Mouse (Mus musculus): ENCODE measurements around the gene Gm13289. TPM values are rescaled to one million over a fixed set of nuclear protein-coding genes. Genes with fewer than 3 reads are reported as not detected.
A peak's percentile ranks its signal among the peaks of the same experiment; 100 is the strongest.
"Not testable (repeated sequence)": the region's sequence is repeated elsewhere in the genome, so short reads cannot be mapped to it uniquely, and the experiment has no call there.

Gene Gm13289
- polyA plus RNA-seq, 1 experiment from 2014 or later = not detected

GRCm38 (mm10) chr4:88758751-88759150, 18.0 kb upstream of the Gm13289 start:
- not testable (repeated sequence) for H3K4me3 ChIP-seq; ATAC-seq (ENCODE audit: insufficient number of reproducible peaks, insufficient read depth, low FRiP score, low TSS enrichment, low read depth); H3K4me1 ChIP-seq; H3K9me3 ChIP-seq; H3K9ac ChIP-seq; H3K4me2 ChIP-seq; H3K27me3 ChIP-seq; H3K27ac ChIP-seq; H3K36me3 ChIP-seq
- 82% methylated on average over 9 of the region's 9 CpGs for WGBS

GRCm38 (mm10) chr4:88759610-88760268, 17.0 kb upstream of the Gm13289 start, which contains the start of gene Gm13283:
Gm13283 (plus strand) TSS chr4:88760119.
- Histone ChIP-seq H3K4me3 (peak within 1 kb of the TSS; percentile 45), H3K9ac (peak within 1 kb of the TSS; percentile 61; the same call in 1 of the 2 replicates), H3K27ac (peak within 1 kb of the TSS; percentile 68), H3K4me2 (peak within 1 kb of the TSS; percentile 60)
- H3K27me3 ChIP-seq; H3K4me1 ChIP-seq; H3K36me3 ChIP-seq; H3K9me3 ChIP-seq; ATAC-seq (ENCODE audit: insufficient number of reproducible peaks, insufficient read depth, low FRiP score, low TSS enrichment, low read depth): not testable (repeated sequence)
- 20% methylated on average over 9 of the region's 14 CpGs for WGBS

GRCm38 (mm10) chr4:88760431-88760830, 16.3 kb upstream of the Gm13289 start:
- Histone ChIP-seq H3K4me2 (peak overlapping the region; percentile 60), H3K9ac (peak overlapping the region; percentile 61; the same call in 1 of the 2 replicates), H3K4me3 (peak overlapping the region; percentile 45), H3K27ac (peak overlapping the region; percentile 68)
- not testable (repeated sequence) for H3K4me1 ChIP-seq; H3K36me3 ChIP-seq; ATAC-seq (ENCODE audit: insufficient number of reproducible peaks, insufficient read depth, low FRiP score, low TSS enrichment, low read depth); H3K27me3 ChIP-seq; H3K9me3 ChIP-seq
- under 1% methylated on average over 26 of the region's 28 CpGs for WGBS

- H3K4me1 ChIP-seq; H3K4me3 ChIP-seq; H3K9ac ChIP-seq; H3K9me3 ChIP-seq; H3K27me3 ChIP-seq; ATAC-seq (ENCODE audit: insufficient number of reproducible peaks, insufficient read depth, low FRiP score, low TSS enrichment, low read depth); H3K27ac ChIP-seq; H3K4me2 ChIP-seq; H3K36me3 ChIP-seq: not testable (repeated sequence)
- 76% methylated on average over 6 of the region's 8 CpGs for WGBS
Measured at GRCm38 (mm10) chr4:88761776-88762175, 14.9 kb upstream of the Gm13289 start.

- not testable (repeated sequence) for H3K27ac ChIP-seq; ATAC-seq (ENCODE audit: insufficient number of reproducible peaks, insufficient read depth, low FRiP score, low TSS enrichment, low read depth); H3K27me3 ChIP-seq
Measured at GRCm38 (mm10) chr4:88762341-88762740, 14.4 kb upstream of the Gm13289 start.

GRCm38 (mm10) chr4:88763384-88764018, 13.2 kb upstream of the Gm13289 start:
- H3K36me3 ChIP-seq; ATAC-seq (ENCODE audit: insufficient number of reproducible peaks, insufficient read depth, low FRiP score, low TSS enrichment, low read depth); H3K4me1 ChIP-seq; H3K27me3 ChIP-seq; H3K9me3 ChIP-seq: not testable (repeated sequence)
- peak overlapping the region; percentile 64; the same call in 1 of the 2 replicates for H3K27ac ChIP-seq
- H3K4me3 ChIP-seq = peak overlapping the region; percentile 45
- WGBS = 5% methylated on average over 29 of the region's 42 CpGs
- peak overlapping the region; percentile 67 for H3K9ac ChIP-seq
- peak overlapping the region; percentile 57 for H3K4me2 ChIP-seq

More at GRCm38 (mm10) chr4:88762341-88762740, 14.4 kb upstream of the Gm13289 start:
- 48% methylated on average over 9 of the region's 9 CpGs for WGBS
- H3K4me3 ChIP-seq, H3K9me3 ChIP-seq, H3K4me1 ChIP-seq, H3K36me3 ChIP-seq, H3K9ac ChIP-seq: not testable (repeated sequence)
- peak overlapping the region; percentile 51; the same call in 1 of the 2 replicates for H3K4me2 ChIP-seq

- not testable (repeated sequence) for H3K36me3 ChIP-seq; H3K4me2 ChIP-seq; H3K9me3 ChIP-seq; H3K27me3 ChIP-seq; ATAC-seq (ENCODE audit: insufficient number of reproducible peaks, insufficient read depth, low FRiP score, low TSS enrichment, low read depth); H3K4me1 ChIP-seq; H3K4me3 ChIP-seq; H3K9ac ChIP-seq; H3K27ac ChIP-seq
- no CpG with 5 or more reads among the region's 32 CpGs for WGBS
Measured at GRCm38 (mm10) chr4:88773534-88773933, 3.2 kb upstream of the Gm13289 start, which contains the start of gene Gm13290. Gm13290 (plus strand) TSS chr4:88773834.

GRCm38 (mm10) chr4:88779550-88779949, 2.8 kb downstream of the Gm13289 start, which contains the start of gene Gm13272:
Gm13272 (plus strand) TSS chr4:88779850.
- not testable (repeated sequence) for H3K4me3 ChIP-seq; H3K36me3 ChIP-seq; H3K27ac ChIP-seq; H3K9me3 ChIP-seq; H3K27me3 ChIP-seq; H3K4me1 ChIP-seq; H3K4me2 ChIP-seq; ATAC-seq (ENCODE audit: insufficient number of reproducible peaks, insufficient read depth, low FRiP score, low TSS enrichment, low read depth); H3K9ac ChIP-seq
- no CpG with 5 or more reads among the region's 29 CpGs for WGBS

GRCm38 (mm10) chr4:88780320-88780719, 3.6 kb downstream of the Gm13289 start:
- not testable (repeated sequence) for H3K36me3 ChIP-seq; H3K9me3 ChIP-seq; H3K9ac ChIP-seq; H3K4me1 ChIP-seq; H3K27me3 ChIP-seq; H3K27ac ChIP-seq; H3K4me2 ChIP-seq; H3K4me3 ChIP-seq; ATAC-seq (ENCODE audit: insufficient number of reproducible peaks, insufficient read depth, low FRiP score, low TSS enrichment, low read depth)
- WGBS = 41% methylated on average over 16 of the region's 18 CpGs

- Histone ChIP-seq H3K4me2 (peak within 1 kb of the TSS; percentile 47), H3K4me3 (peak within 1 kb of the TSS; percentile 30), H3K9ac (0 out of 2 replicates have a peak within 1 kb of the TSS, but pooled peaks have one; percentile 21)
- not testable (repeated sequence) for H3K4me1 ChIP-seq; ATAC-seq (ENCODE audit: insufficient number of reproducible peaks, insufficient read depth, low FRiP score, low TSS enrichment, low read depth); H3K36me3 ChIP-seq; H3K27me3 ChIP-seq; H3K27ac ChIP-seq; H3K9me3 ChIP-seq
- WGBS = 15% methylated on average over 5 of the region's 7 CpGs
Measured at GRCm38 (mm10) chr4:88781831-88782230, 5.1 kb downstream of the Gm13289 start, which contains the start of gene Ifnz. Ifnz (plus strand) TSS chr4:88782131.

GRCm38 (mm10) chr4:88782335-88782734, 5.6 kb downstream of the Gm13289 start:
- peak overlapping the region; percentile 30 for H3K4me3 ChIP-seq
- not testable (repeated sequence) for H3K27me3 ChIP-seq; H3K9me3 ChIP-seq; ATAC-seq (ENCODE audit: insufficient number of reproducible peaks, insufficient read depth, low FRiP score, low TSS enrichment, low read depth); H3K4me1 ChIP-seq; H3K36me3 ChIP-seq; H3K27ac ChIP-seq
- peak overlapping the region; percentile 47 for H3K4me2 ChIP-seq
- H3K9ac ChIP-seq = 0 out of 2 replicates have a peak overlapping the region, but pooled peaks have one; percentile 21
- WGBS = 0% methylated on average over 14 of the region's 31 CpGs

GRCm38 (mm10) chr4:88785409-88785808, 8.7 kb downstream of the Gm13289 start, which contains the start of gene Gm13276:
Gm13276 (plus strand) TSS chr4:88785709.
- no CpG with 5 or more reads among the region's 27 CpGs for WGBS
- not testable (repeated sequence) for H3K4me1 ChIP-seq; H3K27me3 ChIP-seq; H3K36me3 ChIP-seq; H3K27ac ChIP-seq; ATAC-seq (ENCODE audit: insufficient number of reproducible peaks, insufficient read depth, low FRiP score, low TSS enrichment, low read depth); H3K9ac ChIP-seq; H3K4me3 ChIP-seq; H3K4me2 ChIP-seq; H3K9me3 ChIP-seq

All from embryonic facial prominence, embryonic 13.5 days (tissue).